8 mouse cellular contexts compared by ENCODE assay signal in the genomic region with DNA sequence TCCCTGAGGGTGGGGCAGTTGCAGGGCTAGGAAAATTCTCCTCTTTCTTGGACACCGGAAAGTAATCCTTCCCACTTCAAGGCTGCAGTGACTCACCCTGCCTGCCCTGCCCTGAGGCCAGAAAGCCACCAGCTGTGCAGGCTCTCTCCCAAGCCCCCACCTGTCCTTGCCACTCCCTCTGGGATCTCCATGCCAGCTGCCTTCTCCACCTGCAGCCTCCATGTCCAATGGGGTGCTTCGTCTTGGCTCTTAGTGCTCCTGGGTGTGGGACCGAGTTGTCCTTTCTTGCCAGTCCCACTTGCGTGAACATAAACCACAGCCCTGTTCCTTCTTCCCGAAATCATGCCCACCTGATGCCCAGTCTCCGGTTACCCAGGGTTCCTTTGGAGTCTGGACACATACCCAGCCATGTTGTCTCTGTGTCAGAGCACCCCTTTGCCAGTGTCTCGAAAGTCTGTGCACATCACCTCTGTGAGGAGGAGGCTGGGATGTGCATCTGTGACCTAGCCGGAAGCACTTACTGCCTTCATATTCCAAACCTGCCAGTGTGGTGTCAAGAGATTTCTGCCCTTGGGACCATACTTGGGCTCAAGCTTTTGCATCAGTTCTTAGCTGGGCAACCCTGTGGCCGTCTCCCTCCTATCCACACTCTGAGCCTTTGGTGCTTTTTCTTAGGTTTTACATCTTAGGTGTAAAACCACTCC. TPM values are rescaled to one million over a fixed set of nuclear protein-coding genes. Genes with fewer than 3 reads are reported as not detected.
DNase-seq lines count a peak whose midpoint lies in the region; ATAC-seq and TF ChIP-seq lines count a peak whose summit lies in the region.

No protein-coding gene starts in this region.

- TF ChIP-seq CTCF in layer of hippocampus, adult 2 months (conservative IDR thresholded peaks at IDR 0.05): no peak
- no peak for TF ChIP-seq CTCF in forebrain, postnatal 0 days (IDR thresholded peaks at IDR 0.05; ENCODE audit: low read depth)

- H3K27me3 ChIP-seq in forebrain, postnatal 0 days (ENCODE audit: insufficient read depth, low read length): no peaks in the 10 kb centered on the region
- no peaks in the 10 kb centered on the region for H3K27me3 ChIP-seq in midbrain, embryonic 16.5 days (ENCODE audit: control insufficient read depth, insufficient read depth, low read depth, low read length)

- peaks cover 35% of the 10 kb centered on the region for H3K4me1 ChIP-seq in forebrain, postnatal 0 days (ENCODE audit: insufficient read depth)
- peaks cover 38% of the 10 kb centered on the region for H3K4me1 ChIP-seq in midbrain, embryonic 16.5 days (ENCODE audit: control insufficient read depth, insufficient read depth, low read length)

- DNase-seq in layer of hippocampus, adult 2 months (ENCODE audit: low spot score in 2 of 2): no peak
- no peak for DNase-seq in layer of hippocampus, adult 11-12 months (ENCODE audit: low spot score)
- peak; percentile 64 for DNase-seq in cerebellum, adult 8-10 months
- DNase-seq in forebrain, postnatal 0 days: no peak
- no peak for DNase-seq in ovary, postnatal 14 days (ENCODE audit: low spot score)
- DNase-seq in lung, postnatal 14 days: no peak

- peak overlapping the region; percentile 88 for H3K4me3 ChIP-seq in layer of hippocampus, adult 2 months
- peak overlapping the region; percentile 93 for H3K4me3 ChIP-seq in forebrain, postnatal 0 days (ENCODE audit: low read depth, low read length)
- peak overlapping the region; percentile 84 for H3K4me3 ChIP-seq in midbrain, embryonic 16.5 days (ENCODE audit: low read depth, low read length)

- peak overlapping the region; percentile 87 for H3K4me2 ChIP-seq in forebrain, postnatal 0 days (ENCODE audit: low read depth)
- peak overlapping the region; percentile 91 for H3K4me2 ChIP-seq in midbrain, embryonic 16.5 days (ENCODE audit: low read length)

- WGBS in forebrain, postnatal 0 days: 72% methylated on average over 9 of the region's 9 CpGs
- WGBS in midbrain, embryonic 16.5 days: 60% methylated on average over 9 of the region's 9 CpGs

- no peaks in the 10 kb centered on the region for H3K9me3 ChIP-seq in forebrain, postnatal 0 days (ENCODE audit: low read length)
- no peaks in the 10 kb centered on the region for H3K9me3 ChIP-seq in midbrain, embryonic 16.5 days (replicated peaks; ENCODE audit: control insufficient read depth, low read length, poor library complexity, severe bottlenecking)

- H3K9ac ChIP-seq in forebrain, postnatal 0 days: peak overlapping the region; percentile 97
- H3K9ac ChIP-seq in midbrain, embryonic 16.5 days (ENCODE audit: low read depth, low read length): peak overlapping the region; percentile 96

- no peak for ATAC-seq in forebrain, postnatal 0 days
- no peak for ATAC-seq in midbrain, embryonic 16.5 days
- ATAC-seq in frontal cortex, adult (ENCODE audit: low TSS enrichment): no peak

- H3K27ac ChIP-seq in layer of hippocampus, adult 2 months: peak overlapping the region; percentile 99
- peak overlapping the region; percentile 98 for H3K27ac ChIP-seq in forebrain, postnatal 0 days (ENCODE audit: low read depth, low read length)
- H3K27ac ChIP-seq in midbrain, embryonic 16.5 days (ENCODE audit: low read length): peak overlapping the region; percentile 95

- H3K36me3 ChIP-seq in forebrain, postnatal 0 days (ENCODE audit: insufficient read depth): peaks cover 15% of the 10 kb centered on the region
- peaks cover 5% of the 10 kb centered on the region; the same call in 1 of the 2 replicates for H3K36me3 ChIP-seq in midbrain, embryonic 16.5 days (ENCODE audit: control insufficient read depth, insufficient read depth, low read length)

RNA-seq across cellular contexts. Expression of a gene that starts 1.4 kb away (rescaled TPM):
- total RNA-seq in layer of hippocampus, adult 2 months (2021): 100 to 1,000 TPM; 482 to 488 TPM
- 306 and 418 TPM in 2 replicates for total RNA-seq in forebrain, postnatal 0 days (2014; rRNA removed)
- 118 and 121 TPM in 2 replicates for polyA plus RNA-seq in forebrain, postnatal 0 days (2015; fragmentation: Nextera tagmentation; extraction: Ambion mirVana)
- polyA plus RNA-seq in midbrain, embryonic 16.5 days (2015; fragmentation: Nextera tagmentation; extraction: Ambion mirVana): 151 and 155 TPM in 2 replicates

RNA-seq across cellular contexts. Expression of a gene that starts 13.2 kb away (rescaled TPM):
- 10 to 100 TPM; 62.5 to 62.6 TPM for total RNA-seq in layer of hippocampus, adult 2 months (2021)
- 96.3 and 114 TPM in 2 replicates for total RNA-seq in forebrain, postnatal 0 days (2014; rRNA removed)
- polyA plus RNA-seq in forebrain, postnatal 0 days (2015; fragmentation: Nextera tagmentation; extraction: Ambion mirVana): 120 and 129 TPM in 2 replicates
- polyA plus RNA-seq in midbrain, embryonic 16.5 days (2015; fragmentation: Nextera tagmentation; extraction: Ambion mirVana): 144 and 150 TPM in 2 replicates

RNA-seq across cellular contexts. Expression of a gene that starts 28.6 kb away (rescaled TPM):
- under 1 TPM; 0.15 to 0.23 TPM for total RNA-seq in layer of hippocampus, adult 2 months (2021)
- total RNA-seq in forebrain, postnatal 0 days (2014; rRNA removed): 0.24 and 1.2 TPM in 2 replicates
- polyA plus RNA-seq in forebrain, postnatal 0 days (2015; fragmentation: Nextera tagmentation; extraction: Ambion mirVana): 0.50 and 0.68 TPM in 2 replicates
- 2.3 and 3.5 TPM in 2 replicates for polyA plus RNA-seq in midbrain, embryonic 16.5 days (2015; fragmentation: Nextera tagmentation; extraction: Ambion mirVana)

RNA-seq across cellular contexts. Expression of a gene that starts 35.5 kb away (rescaled TPM):
- 10 to 100 TPM; 60.6 to 66.4 TPM for total RNA-seq in layer of hippocampus, adult 2 months (2021)
- total RNA-seq in forebrain, postnatal 0 days (2014; rRNA removed): 49.5 and 66.2 TPM in 2 replicates
- 72.3 and 86.6 TPM in 2 replicates for polyA plus RNA-seq in forebrain, postnatal 0 days (2015; fragmentation: Nextera tagmentation; extraction: Ambion mirVana)
- polyA plus RNA-seq in midbrain, embryonic 16.5 days (2015; fragmentation: Nextera tagmentation; extraction: Ambion mirVana): 65.2 and 75.8 TPM in 2 replicates

RNA-seq across cellular contexts. Expression of a gene that starts 52.9 kb away (rescaled TPM):
- 100 to 1,000 TPM in 1 of 2 experiments, 10 to 100 TPM in 1; 92.5 to 102 TPM for total RNA-seq in layer of hippocampus, adult 2 months (2021)
- 351 and 361 TPM in 2 replicates for total RNA-seq in forebrain, postnatal 0 days (2014; rRNA removed)
- polyA plus RNA-seq in forebrain, postnatal 0 days (2015; fragmentation: Nextera tagmentation; extraction: Ambion mirVana): 26.2 and 26.9 TPM in 2 replicates
- polyA plus RNA-seq in midbrain, embryonic 16.5 days (2015; fragmentation: Nextera tagmentation; extraction: Ambion mirVana): 18.1 and 20.5 TPM in 2 replicates
